ENCODE assay signal across 10 mouse cellular contexts in genomic region chr15:6909084-6909483, GRCm38 (mm10). TPM values are rescaled to one million over a fixed set of nuclear protein-coding genes. Genes with fewer than 3 reads are reported as not detected.
A peak's percentile ranks its signal among the peaks of the same experiment; 100 is the strongest.
DNase-seq lines count a peak whose midpoint lies in the region; ATAC-seq and TF ChIP-seq lines count a peak whose summit lies in the region.
"Had no signal": no experiment of that assay in that cellular context is flagged by ENCODE, and none has a peak within 500 bp of the region (broad histone marks: within the 10 kb centered on the region; RNA-seq: fewer than 3 reads in every experiment).

No protein-coding gene starts in this region.

- DNase-seq in heart, postnatal 10 days, result no peak
- DNase-seq in limb, embryonic 10.5 days (ENCODE audit: low spot score), result no peak
- peak; percentile 39 for DNase-seq in MEL-GATA-1-ER (ENCODE audit: extremely low read depth, low read depth)
- peak; percentile 22 for DNase-seq in lung, postnatal 25 days (ENCODE audit: low spot score)
- DNase-seq in liver, postnatal 0 days, result no peak

- no peaks in the 10 kb centered on the region for H3K36me3 ChIP-seq in heart, embryonic 11.5 days (ENCODE audit: control insufficient read depth, insufficient read depth, low read length)
- H3K36me3 ChIP-seq in limb, embryonic 13.5 days, result no peaks in the 10 kb centered on the region
- no peaks in the 10 kb centered on the region for H3K36me3 ChIP-seq in limb, embryonic 10.5 days
- H3K36me3 ChIP-seq in liver, postnatal 0 days (replicated peaks; ENCODE audit: insufficient read depth, low read length), result no peaks in the 10 kb centered on the region
- H3K36me3 ChIP-seq: liver, embryonic 15.5 days; stomach, embryonic 15.5 days had no signal

- no peak for TF ChIP-seq EP300 in liver, postnatal 0 days (IDR thresholded peaks at IDR 0.05; ENCODE audit: low read depth)

- H3K27ac ChIP-seq in heart, embryonic 11.5 days (ENCODE audit: low read depth, low read length), result no peak overlapping the region
- H3K27ac ChIP-seq in limb, embryonic 13.5 days, result no peak overlapping the region
- H3K27ac ChIP-seq in limb, embryonic 10.5 days, result no peak overlapping the region
- H3K27ac ChIP-seq in liver, postnatal 0 days (ENCODE audit: low read depth), result no peak overlapping the region
- H3K27ac ChIP-seq: liver, embryonic 15.5 days; stomach, embryonic 15.5 days had no signal

- no peak for TF ChIP-seq CTCF in liver, postnatal 0 days (IDR thresholded peaks at IDR 0.05; ENCODE audit: low read depth)

- WGBS in heart, embryonic 11.5 days (ENCODE audit: insufficient replicate concordance), result 33% methylated on average over 14 of the region's 14 CpGs
- WGBS in limb, embryonic 13.5 days, result 74% methylated on average over 14 of the region's 14 CpGs
- WGBS in limb, embryonic 10.5 days, result 72% methylated on average over 14 of the region's 14 CpGs
- WGBS in liver, postnatal 0 days (ENCODE audit: insufficient replicate concordance), result 54% methylated on average over 14 of the region's 14 CpGs

- ATAC-seq in heart, embryonic 11.5 days (replicated peaks; ENCODE audit: insufficient number of reproducible peaks, low FRiP score, low TSS enrichment), result no peak
- no peak for ATAC-seq in limb, embryonic 13.5 days (ENCODE audit: low FRiP score, low read depth)
- no peak for ATAC-seq in liver, postnatal 0 days

- H3K4me2 ChIP-seq in heart, embryonic 11.5 days, result peak overlapping the region; percentile 52
- no peak overlapping the region for H3K4me2 ChIP-seq in limb, embryonic 13.5 days (replicated peaks)
- H3K4me2 ChIP-seq in liver, postnatal 0 days (ENCODE audit: low read depth, low read length), result no peak overlapping the region
- H3K4me2 ChIP-seq: liver, embryonic 15.5 days; stomach, embryonic 15.5 days had no signal

- H3K27me3 ChIP-seq in heart, embryonic 11.5 days (ENCODE audit: control insufficient read depth, insufficient read depth, low read length), result no peaks in the 10 kb centered on the region
- 0 out of 2 replicates have a peak, but pooled peaks cover 5% of the 10 kb centered on the region for H3K27me3 ChIP-seq in limb, embryonic 13.5 days
- H3K27me3 ChIP-seq in limb, embryonic 10.5 days (ENCODE audit: low read depth, poor library complexity, severe bottlenecking), result no peaks in the 10 kb centered on the region
- H3K27me3 ChIP-seq in liver, postnatal 0 days (ENCODE audit: insufficient read depth, low read length), result peaks cover 3% of the 10 kb centered on the region; the same call in 1 of the 2 replicates
- H3K27me3 ChIP-seq: stomach, embryonic 15.5 days had no signal

- H3K9me3 ChIP-seq in heart, embryonic 11.5 days (replicated peaks; ENCODE audit: control insufficient read depth, low read length), result no peaks in the 10 kb centered on the region
- H3K9me3 ChIP-seq in limb, embryonic 13.5 days, result no peaks in the 10 kb centered on the region
- no peaks in the 10 kb centered on the region for H3K9me3 ChIP-seq in limb, embryonic 10.5 days (replicated peaks)
- no peaks in the 10 kb centered on the region for H3K9me3 ChIP-seq in liver, postnatal 0 days (ENCODE audit: low read length)
- H3K9me3 ChIP-seq: liver, embryonic 15.5 days; stomach, embryonic 15.5 days had no signal

- intact Hi-C loops in heart, postnatal 10 days (cut with DNase I), result loop anchor here (1.0 to 2.0 kb wide), 3 partner anchors 226 to 536 kb away; no protein-coding TSS in a partner anchor

- no peaks in the 10 kb centered on the region; the same call in 1 of the 2 replicates for H3K4me1 ChIP-seq in heart, embryonic 11.5 days (ENCODE audit: control insufficient read depth, insufficient read depth, low read length)
- H3K4me1 ChIP-seq in limb, embryonic 13.5 days, result peaks cover 13% of the 10 kb centered on the region
- H3K4me1 ChIP-seq in limb, embryonic 10.5 days, result peaks cover 18% of the 10 kb centered on the region
- no peaks in the 10 kb centered on the region for H3K4me1 ChIP-seq in liver, postnatal 0 days (ENCODE audit: insufficient read depth)

- H3K4me3 ChIP-seq in heart, embryonic 11.5 days (ENCODE audit: low read depth, low read length), result no peak overlapping the region
- no peak overlapping the region for H3K4me3 ChIP-seq in limb, embryonic 13.5 days
- H3K4me3 ChIP-seq in limb, embryonic 10.5 days, result no peak overlapping the region
- no peak overlapping the region for H3K4me3 ChIP-seq in liver, postnatal 0 days (ENCODE audit: low read depth, low read length)
- H3K4me3 ChIP-seq: liver, embryonic 15.5 days; stomach, embryonic 15.5 days had no signal

- H3K9ac ChIP-seq in heart, embryonic 11.5 days (ENCODE audit: low read depth, low read length), result no peak overlapping the region
- 0 out of 2 replicates have a peak overlapping the region, but pooled peaks have one; percentile 10 for H3K9ac ChIP-seq in limb, embryonic 13.5 days
- no peak overlapping the region for H3K9ac ChIP-seq in liver, postnatal 0 days (replicated peaks)
- H3K9ac ChIP-seq: liver, embryonic 15.5 days; stomach, embryonic 15.5 days had no signal

RNA-seq across cellular contexts. Expression of gene Osmr, which starts 34.3 kb away (rescaled TPM):
- polyA plus RNA-seq in heart, embryonic 11.5 days (2014; fragmentation: Nextera tagmentation; extraction: Ambion mirVana), result 0.57 and 1.2 TPM in 2 replicates
- total RNA-seq in heart, postnatal 10 days (2021), result 10 to 100 TPM; 10.0 to 10.1 TPM
- polyA plus RNA-seq in limb, embryonic 13.5 days (2015; fragmentation: Nextera tagmentation; extraction: Ambion mirVana), result 0.64 and 0.70 TPM in 2 replicates
- polyA plus RNA-seq in limb, embryonic 10.5 days (2016; fragmentation: Nextera tagmentation; extraction: Ambion mirVana), result 0.26 and 0.31 TPM in 2 replicates
- 0.54 and 0.88 TPM in 2 replicates for polyA plus RNA-seq in liver, postnatal 0 days (2015; fragmentation: Nextera tagmentation; extraction: Ambion mirVana)
- total RNA-seq: monocyte, adult 5-6 weeks had no signal

Comparison
In these comparisons a context has a peak if more than half of its experiments do, and no peak if none do; other contexts are left out.
1. DNase-seq: peak in MEL-GATA-1-ER (single experiment) and lung, postnatal 25 days (single experiment); none in heart, postnatal 10 days (0 of 2), limb, embryonic 10.5 days (single experiment) and liver, postnatal 0 days (single experiment).